Mouse (Mus musculus) heart, postnatal 0 days (tissue): ENCODE measurements around the gene Pptc7.

Experiments
- CTCF ChIP-seq: IDR thresholded peaks from 2 replicates; pipeline ENCODE4 v1.5.1; 2016; ENCODE audit warnings: antibody characterized with exemption, control low read depth, low read depth
- EP300 ChIP-seq: IDR thresholded peaks from 2 replicates; pipeline ENCODE4 v1.6.1; 2016; ENCODE audit warnings: antibody characterized with exemption, low read depth

DNA sequence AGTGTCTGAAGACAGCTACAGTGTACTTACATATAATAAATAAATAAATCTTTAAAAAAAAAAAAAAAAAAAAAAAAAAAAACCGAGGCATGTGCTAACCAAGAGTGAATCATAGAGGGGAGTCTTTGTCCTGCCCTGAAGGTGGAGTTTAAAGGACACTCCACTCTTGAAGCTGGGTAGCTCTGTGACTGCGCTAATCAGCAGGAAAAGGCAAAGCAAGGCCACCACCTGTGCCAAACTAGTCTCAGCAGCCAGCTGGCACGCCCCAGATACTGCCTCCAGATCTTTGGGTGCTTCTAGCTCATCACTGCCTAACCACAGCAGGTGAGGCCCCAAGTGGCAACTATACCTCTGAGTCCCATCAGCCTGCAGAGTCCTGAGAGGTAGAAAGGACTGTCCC lies 50.5 kb downstream of the Pptc7 start:
- TF ChIP-seq CTCF = no peak
- no peak for TF ChIP-seq EP300
